Mouse (Mus musculus) olfactory bulb, adult 2 months (tissue): ENCODE results near the gene Ccr10.

Experiments used
- CTCF ChIP-seq: fragments of 200-500 bp; IDR thresholded peaks from 2 replicates; pipeline ENCODE4 v1.5.1; 2012; ENCODE audit warnings: low read depth, mild to moderate bottlenecking, low read length, moderate library complexity; ENCODE audit not compliant: insufficient read depth
- POLR2A ChIP-seq: fragments of 200-500 bp; IDR thresholded peaks from 2 replicates; pipeline ENCODE4 v1.6.1; 2012; ENCODE audit warnings: mild to moderate bottlenecking, low read depth, low read length, moderate library complexity; ENCODE audit not compliant: insufficient read depth

DNA sequence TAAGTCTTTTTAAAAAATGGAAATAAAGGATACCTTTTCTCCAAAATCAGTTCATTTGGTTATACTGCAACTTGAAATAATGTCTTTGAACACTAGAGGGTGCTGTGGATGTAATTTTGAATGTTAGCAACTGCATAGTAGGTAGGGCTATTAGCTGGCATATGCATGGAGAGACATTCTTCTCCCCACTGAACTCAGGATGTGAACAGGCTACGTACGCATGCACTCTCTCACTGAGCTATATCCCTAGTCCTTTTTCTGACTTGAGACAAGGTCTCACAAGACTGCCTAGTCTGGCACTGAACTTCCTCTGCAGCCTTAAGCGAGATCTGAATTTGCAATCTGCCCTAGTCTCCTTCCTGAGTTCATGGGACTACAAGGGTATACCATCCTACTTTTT lies 36.7 kb upstream of the Ccr10 start:
- TF ChIP-seq POLR2A (no peak), CTCF (no peak)
